Mouse (Mus musculus): ENCODE measurements at regions not wholly inside any gene's neighbourhood (a gene's known extent, or its start where the extent isn't known, plus 50 kb on each side); places are given as distances from the start of the nearest gene placed in this dataset.

DNA sequence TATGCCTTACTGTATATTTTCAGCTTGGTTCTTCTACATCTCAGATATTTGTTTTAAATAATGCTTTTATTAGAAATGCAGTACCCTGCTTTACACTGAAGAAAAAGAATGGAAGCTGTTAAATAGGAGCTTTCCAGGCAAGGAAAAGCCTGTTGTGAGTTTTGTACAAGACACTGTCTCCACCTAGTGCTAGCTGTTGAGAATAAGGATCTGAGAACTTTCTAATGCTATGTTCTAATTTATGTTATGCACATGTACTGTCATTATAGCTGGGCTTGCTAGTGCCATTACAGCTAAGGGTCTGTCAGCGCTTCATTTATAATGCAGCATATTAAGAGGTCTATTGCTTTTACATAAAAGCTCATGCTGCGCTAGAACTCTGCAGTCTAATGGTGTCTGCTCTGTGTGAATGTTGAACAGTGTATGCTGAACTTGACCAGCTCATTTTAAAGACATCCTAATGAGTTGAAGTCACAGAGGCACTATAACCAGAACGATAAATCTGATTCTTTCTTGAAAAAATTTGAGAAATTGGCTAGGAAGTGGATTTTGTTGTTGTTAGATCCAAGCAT, 315.4 kb upstream of the Dnajc24 start:
- DNase-seq (ENCODE audit: low spot score): no peak

DNA sequence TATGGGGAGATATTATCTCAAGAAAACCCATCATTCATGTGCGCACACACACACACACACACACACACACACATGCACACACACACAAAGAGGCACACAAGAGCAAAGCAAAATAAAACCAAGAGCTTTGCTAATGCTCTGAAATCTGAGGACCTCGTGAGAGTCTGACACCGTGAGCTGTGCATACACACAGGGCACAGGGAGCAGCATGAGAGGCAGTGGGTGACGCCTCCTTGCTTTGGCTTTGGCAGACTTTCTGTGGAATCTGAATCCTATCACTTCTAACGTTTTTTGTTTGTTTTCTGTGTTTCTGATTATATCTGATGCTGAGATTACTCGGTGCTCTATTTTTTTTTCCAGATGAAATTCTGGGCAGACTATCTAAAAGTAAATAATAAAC, 343.4 kb upstream of the Dnajc24 start:
- DNase-seq (ENCODE audit: low spot score): no peak

DNA sequence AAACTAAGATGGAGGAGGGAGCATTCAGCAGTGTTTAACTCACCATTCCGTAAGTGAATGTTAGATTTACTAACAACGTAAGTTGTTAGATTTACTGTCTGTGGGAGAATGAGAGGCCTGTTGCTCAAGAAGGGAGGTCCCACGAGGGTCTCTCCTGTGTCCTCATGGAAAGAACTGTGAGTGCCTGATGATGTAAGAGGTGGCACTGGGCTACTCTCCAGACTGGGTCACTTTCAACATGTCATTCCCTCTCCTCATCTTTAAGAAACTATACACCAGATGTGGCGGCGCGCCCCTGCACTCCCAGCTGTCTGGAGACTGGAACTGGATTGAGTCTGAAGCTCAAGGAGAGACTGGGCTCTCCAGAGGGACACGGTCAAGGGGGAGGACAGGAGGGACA, 343.9 kb upstream of the Dnajc24 start:
- DNase-seq (ENCODE audit: low spot score): no peak

DNA sequence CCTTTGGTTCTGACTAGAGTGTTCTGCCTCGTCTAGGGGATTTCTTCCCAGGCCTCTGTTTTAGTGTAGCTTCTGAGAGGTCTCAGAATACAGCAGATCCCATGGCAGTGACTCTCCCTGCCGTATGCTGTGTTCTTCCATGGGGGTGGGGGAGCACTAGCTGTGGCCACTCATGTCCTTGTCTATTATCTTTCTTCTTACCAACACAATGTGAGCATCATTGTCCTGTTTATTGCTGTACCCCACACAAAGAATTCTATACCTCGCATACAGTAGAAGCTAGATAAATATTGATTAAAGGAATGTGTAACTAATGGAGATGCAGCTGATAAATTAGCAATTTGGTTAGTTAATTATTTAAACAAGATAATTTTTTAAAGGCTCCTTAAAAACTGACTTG, 337.5 kb upstream of the Mpped2 start:
- DNase-seq (ENCODE audit: low spot score): no peak

DNA sequence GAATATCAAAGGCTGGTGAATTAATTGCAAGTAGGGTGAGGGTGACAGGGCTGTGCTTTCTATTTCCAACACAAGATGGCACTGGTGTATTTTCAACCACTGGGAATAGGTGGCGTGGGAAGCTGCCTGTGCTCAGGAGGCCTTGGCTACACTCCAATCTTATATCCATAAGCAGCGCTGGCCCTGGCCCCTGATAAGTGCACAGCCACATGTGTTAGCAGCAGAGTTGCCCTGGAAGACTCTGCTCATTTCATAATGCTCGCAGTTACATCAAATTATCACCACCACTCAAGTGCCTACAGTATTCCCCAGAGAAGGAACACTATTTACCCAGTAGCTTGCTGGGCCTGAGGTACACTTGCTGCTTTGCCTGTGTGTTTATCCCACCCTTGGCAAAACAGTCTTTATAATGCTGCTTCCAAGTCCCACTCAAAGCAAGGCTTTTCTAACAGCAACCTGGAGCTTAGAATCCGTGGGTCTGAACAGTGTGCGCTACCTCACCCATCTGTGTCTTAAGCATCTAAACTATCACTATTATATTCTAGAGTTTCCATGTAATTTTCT, 337.0 kb upstream of the Mpped2 start:
- DNase-seq (ENCODE audit: low spot score): peak; percentile 4

DNA sequence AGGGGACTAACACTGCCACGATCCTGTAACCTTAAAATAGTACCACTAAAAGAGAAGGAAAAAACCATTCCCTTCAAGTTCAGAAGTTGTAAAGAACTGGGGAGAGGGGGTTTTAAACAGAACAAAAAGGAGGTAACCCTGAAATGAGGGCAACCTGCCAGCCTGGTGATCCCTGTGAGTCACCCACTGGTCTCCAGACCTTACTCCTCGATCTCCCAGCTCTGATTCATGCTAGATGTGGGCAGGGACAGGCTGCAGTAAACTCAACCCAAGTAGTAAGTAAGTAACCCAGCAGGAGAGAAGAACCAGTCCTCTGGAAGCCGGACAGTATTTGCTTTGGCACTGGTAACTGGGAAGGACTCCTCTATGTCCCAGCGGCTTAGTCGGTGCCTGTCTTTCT, 324.4 kb upstream of the Mpped2 start:
- no peak for DNase-seq (ENCODE audit: low spot score)

DNA sequence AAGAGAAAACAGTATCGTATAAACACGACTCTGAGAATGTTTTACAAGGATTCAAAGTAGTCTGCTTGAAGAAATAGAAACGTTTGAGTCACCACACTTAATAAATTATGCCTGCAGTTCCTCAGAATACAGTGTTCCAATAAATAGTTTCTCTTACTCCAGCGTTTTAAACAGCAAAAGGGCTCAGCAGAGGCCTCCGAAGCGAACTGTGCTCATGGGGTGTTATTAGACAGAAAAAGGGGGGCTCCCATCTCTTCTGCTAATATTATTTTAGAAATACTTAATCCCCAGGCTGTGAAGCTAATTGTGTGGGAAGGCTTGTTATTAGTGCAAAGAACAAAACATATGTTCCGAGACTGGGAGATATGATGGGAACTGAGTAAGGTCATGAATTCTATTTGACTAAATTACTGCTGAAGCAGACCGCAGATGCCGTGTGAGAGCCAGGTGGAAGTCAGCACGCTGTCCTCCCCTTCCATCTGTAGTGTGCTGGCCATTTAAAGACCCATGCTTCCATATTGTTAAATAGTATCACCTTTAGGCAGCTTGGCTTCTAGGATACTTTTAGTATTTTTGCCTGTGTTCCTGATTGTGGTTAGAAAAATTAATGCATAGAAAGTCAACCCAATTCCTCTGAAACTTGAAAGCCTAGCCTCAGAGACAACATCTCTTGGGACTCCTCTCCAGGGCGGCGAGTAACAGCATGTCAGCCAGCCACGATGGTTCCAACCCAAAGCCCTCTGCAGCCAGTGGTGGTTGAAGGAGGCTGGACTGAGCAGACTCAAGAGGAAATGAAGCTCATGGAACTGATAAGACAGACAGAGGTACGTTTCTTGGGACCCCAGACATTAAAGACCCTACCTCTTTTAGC, 309.4 kb upstream of the Mpped2 start:
- no peak for DNase-seq (ENCODE audit: low spot score)

DNA sequence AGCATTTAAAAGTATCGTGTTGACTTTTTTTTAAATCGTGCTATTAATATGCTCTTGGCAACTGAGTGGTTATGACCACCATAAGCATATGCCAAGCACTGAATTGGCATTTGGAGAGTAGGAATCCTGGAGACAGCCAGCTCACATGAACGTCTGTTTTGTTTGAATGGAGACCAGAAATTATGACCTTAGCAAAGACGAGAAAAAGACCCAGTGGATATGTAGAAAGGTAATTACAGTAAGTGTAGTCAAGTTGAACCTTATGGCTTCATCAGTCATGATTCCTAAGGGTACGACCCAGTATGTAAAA, 308.8 kb upstream of the Mpped2 start:
- DNase-seq (ENCODE audit: low spot score): no peak

DNA sequence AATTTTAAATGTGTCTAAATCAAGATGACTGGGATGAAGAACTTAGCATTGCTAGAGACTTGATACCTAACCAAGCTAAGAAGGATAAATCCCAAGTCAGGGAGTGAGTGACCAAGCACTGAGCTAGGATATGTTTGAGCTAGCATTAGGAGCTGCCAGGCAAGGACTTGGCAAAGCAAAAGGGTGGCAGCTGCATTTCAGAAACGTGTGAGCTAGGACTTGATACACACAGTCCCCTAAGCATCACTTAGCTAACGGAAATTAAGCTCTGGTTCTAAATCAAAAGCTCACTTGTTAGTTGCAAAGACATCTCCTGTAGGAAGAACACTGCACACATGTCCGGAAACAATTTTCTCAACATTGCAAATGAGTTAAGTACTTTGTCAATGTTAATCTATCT, 308.2 kb upstream of the Mpped2 start:
- no peak for DNase-seq (ENCODE audit: low spot score)

DNA sequence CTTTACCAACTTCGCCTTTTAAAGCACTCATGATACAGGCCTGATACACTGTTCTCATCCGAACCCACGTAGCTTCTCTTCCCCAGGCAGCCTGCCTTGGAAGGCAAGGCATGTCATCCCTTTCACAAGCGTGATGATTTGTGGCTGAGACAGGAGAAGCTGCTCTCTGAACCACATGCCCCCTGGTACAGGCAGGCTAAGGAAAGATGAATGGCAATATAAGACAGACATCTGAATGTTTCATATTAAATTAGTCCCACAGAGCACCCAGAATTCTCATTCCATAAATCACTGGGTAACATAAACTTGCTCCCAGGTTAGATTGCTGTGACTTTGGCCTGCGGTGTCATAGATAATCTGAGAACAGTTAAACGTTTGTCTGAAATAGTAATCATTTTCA, 280.9 kb upstream of the Mpped2 start:
- no peak for DNase-seq (ENCODE audit: low spot score)

DNA sequence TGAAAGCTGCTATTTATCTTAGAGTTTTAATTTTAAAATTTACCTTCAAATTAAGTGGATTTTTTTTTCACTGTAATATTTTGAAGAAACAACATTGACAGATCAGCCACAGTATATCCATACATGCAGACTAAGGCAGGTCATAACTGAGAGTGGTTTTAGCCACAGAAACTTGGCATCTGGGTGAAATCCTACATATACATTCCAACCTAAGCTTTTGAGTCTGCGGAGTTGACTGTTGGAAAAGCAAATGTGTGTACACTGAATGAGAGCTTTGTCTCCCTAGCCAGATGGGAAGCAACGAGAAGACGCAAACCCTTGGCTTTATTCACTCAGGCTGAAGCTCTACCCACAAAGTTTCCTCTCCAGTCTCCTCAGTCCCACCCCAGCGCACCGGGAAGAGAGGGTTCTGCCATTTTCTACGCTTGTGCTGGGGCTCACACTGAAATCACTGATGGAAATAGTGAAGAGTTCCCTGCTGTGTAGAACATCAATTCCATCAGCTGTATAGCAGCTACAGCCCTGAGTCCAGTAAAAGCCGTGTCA, 277.5 kb upstream of the Mpped2 start:
- no peak for DNase-seq (ENCODE audit: low spot score)

DNA sequence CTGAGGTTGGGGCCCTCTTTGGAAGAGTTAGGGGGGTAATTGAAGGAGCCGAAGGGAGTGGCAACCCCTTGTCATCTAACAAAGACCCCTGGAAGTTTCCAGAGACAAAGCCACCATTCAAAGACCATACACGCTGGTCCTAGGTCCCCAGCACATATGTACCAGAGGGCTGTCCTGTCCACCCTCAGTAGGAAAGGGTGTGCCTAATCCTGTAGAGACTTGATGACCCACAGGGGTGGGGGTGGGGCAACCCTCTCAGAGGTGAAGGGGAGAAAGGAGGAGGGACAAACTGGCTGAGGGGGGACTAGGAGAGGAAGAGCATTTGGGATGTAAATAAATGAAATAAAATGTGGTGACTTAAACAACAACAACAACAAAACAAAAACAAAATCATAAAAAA, 274.9 kb upstream of the Mpped2 start:
- DNase-seq (ENCODE audit: low spot score): no peak

DNA sequence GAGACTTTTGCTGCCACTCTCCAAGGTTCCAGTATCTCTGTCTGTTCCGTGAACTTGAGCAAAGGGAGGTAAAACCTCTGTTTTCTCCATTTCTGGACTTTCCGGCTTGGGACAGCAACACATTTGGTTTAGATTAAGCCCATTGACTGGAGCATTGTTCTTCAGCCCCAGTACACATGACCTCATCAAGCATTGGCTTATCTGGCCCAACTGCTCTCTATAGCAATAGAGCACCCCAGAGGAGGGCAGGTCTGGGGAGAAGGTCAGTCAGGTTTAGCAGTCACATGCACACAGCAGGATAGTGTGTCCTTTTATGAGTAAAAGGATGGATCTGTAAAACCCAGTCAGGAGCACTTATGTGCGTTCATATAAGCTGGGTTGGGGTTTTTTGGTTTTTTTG, 268.1 kb upstream of the Mpped2 start:
- no peak for DNase-seq (ENCODE audit: low spot score)

DNA sequence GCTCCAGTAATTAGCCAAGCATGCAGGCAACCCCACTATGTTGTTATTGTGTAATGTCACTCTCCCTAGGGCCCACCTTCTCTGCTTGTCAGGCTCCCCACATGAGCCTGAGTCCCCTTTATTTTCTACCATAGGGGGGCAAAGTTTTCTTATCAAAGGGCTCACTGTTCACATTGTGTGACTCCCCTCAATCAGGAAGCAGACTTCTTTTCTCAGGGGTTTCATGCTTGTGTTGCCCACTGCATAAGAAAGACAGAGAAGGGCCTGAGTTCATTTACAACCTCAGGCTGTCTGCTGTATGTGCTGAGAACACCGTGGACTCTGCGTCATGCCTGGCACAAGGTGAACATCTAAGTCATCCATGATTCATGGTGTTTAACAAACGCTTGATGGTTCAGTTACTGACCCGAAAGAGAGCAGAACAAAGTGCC, 267.6 kb upstream of the Mpped2 start:
- DNase-seq (ENCODE audit: low spot score): no peak

DNA sequence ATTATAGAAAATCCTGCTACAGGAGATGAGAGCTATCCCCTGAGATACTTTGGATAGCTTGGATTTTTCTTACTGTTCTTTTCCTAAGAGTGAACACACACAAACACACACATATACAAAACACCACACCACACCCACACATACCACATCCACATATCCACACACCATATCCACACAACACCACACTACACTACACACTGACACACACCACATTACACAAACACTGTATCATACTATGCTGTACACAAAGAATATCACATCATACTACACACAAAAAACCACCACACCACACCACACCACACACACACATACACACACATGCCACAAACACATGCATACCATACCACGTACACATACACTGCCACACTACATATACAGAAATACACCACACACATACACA, 267.1 kb upstream of the Mpped2 start:
- DNase-seq (ENCODE audit: low spot score): no peak

DNA sequence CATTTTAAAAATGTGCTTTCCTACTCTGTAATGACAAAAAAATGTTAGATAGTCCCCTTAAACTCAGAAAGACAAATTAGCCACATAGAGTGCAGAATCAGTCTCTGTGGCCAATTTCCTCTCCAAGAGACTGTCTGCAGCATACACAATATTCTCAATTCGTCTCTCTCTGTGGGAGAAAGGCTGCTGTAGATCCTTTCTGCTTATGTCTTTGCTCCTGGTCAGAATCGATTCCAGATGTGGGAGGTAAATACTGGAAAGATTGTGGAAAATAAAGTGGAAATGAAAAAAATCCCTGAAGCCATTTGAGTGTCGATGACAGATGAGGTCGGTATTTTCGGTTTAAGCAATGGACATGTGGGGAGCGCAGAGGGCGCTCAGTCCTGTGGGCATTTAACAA, 265.8 kb upstream of the Mpped2 start:
- no peak for DNase-seq (ENCODE audit: low spot score)

DNA sequence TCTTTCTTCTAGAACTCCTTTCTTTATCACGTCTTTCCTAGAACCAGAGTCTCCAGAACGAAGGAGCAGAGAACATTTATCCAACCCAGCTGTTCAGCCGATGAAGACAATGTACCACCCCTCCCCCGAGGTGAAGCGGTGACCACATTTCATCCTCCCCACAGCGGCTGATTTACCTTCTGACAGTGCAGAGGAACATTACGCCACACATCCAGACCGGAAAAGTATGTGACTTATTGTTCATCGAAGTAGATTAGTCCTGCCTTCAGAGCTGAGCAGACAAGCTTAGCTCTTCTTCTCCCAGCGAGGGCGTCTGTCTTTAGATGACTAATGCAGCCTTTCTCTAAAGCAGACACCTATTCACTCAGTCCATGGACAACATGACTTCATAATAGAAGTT, 264.2 kb upstream of the Mpped2 start:
- no peak for DNase-seq (ENCODE audit: low spot score)

DNA sequence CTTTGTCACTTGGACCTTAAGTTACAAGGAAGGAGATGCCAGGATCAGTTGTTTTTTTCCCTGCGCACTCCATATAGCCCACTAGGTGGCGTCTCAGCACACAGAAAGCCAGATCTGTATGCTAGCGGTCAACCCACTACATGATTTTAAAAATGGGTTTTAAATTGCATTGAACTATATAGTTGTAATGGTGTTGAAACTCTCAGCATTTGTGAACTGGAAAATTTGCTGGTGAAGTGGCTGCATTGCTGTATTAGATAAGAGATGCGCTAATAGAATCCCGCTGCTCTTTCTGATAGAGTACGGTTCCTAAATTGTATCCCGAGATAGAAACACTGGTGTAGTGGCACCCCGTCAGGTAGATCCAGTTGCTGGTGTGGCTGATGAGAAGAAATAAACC, 261.9 kb upstream of the Mpped2 start:
- DNase-seq (ENCODE audit: low spot score): peak; percentile 6

DNA sequence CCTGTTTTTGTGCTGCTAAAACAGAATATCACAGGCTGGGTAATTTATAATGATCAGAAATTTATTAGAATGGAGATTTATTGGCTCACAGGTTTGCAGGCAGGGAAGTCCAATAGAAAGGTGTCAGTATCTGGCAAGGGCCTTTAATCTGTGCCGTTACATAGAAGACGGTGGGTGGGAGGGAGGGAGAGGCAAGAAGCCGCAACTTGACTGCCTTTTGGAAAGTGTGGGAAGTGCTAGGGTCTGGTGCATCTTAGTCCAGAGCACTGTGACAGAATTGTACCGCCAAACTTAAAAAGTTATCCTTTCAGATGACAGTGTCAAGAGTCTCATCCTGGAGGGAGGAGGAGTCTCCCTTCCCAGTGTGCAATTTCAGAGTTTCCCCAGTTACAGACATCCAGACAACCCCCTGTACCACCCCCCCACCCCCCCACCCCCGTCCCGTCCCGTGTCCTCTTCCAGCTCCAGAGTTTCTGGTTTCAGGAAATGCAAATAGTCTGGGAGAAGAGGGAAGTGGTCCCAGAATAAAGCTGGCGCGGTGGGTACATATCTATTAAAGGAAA, 261.4 kb upstream of the Mpped2 start:
- DNase-seq (ENCODE audit: low spot score): no peak

DNA sequence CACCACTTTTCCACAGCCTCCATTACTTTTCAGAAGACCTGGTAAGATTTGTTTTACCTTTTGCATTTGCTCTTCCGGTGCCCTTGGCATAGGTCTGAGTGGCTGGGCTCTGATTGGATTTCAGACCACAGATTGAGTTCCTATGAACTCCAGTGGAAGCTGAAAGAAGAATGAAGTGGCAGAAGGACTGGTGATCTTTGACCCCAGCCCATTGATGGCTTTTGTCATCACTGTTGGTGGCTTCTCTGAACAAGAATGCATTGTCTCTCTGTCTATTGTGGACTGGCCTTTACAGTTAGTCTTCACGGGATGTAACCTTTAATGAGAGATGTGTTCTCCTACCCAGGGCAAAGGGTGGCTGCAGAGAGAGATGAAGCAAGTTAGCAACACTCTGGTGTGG, 256.9 kb upstream of the Mpped2 start:
- DNase-seq (ENCODE audit: low spot score): no peak

DNA sequence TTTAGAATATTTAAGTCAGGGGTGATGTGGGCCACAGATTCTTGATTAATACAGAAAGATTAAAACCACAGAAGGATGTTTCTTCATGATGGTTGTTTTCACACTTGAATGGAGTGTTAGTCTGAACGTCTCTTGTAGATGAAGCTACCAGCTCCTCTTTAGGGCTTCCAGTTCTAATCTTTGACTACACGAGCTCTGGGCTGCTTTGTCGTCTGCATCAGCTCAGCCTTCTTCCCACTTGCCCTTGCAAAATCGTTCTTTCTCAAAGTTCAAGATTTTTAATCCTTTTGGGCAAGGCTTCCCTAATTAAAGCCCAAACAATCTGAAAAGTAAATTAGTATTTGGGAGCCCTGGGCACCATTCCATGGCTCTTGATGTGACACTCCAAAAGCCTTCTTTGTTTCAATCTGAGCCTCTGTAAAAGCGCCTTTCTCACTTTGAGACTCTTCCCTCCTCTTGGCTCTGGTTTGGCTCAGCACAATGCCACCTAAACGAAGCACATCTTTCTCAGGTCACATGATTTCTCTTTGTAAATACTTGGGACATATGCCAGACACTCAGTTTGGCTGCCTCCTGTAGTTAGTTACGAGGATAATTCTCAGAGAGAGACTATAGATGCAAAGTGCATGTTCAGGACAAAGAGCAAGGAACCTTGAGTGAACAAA, 238.6 kb upstream of the Mpped2 start:
- no peak for DNase-seq (ENCODE audit: low spot score)

DNA sequence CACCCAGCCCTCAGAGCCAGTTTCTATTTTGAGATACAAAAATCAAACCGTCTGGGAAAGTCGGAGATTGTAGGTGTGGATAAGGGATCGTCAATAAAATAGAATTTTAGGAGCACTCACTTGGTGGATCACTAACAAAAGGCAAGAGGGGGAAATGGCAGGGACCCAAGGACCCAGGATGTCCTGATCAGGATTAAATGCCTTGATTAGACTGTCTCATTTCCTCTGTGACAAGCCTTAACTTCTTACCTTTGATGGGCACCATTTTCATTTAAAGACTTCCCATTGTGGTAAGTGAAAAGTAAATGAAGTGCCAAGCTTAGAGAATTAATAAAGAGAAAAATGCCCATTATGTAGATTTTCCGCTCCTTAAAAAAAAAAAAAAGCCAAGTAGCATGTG, 238.0 kb upstream of the Mpped2 start:
- DNase-seq (ENCODE audit: low spot score): no peak

DNA sequence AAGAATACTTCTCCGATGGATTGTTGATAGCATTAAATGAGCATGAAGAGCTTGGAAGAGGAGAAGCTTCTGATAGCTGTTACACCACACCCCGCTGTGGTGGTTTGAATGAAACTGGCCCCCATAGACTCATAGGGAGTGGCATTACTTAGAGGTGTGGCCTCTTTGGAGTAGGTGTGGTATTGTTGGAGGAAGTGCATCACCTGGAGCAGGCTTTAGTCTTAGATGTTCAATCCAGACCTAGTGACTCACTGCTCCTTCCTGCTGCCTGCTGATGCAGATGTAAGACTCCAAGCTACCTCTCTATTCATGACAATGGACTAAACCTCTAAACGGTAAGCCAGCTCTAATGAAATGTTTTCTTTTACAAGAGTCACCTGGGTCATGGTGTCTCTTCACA, 237.1 kb upstream of the Mpped2 start:
- no peak for DNase-seq (ENCODE audit: low spot score)

Data from c-Kit-positive CD71-positive TER-119-positive erythroid progenitor cells, embryonic 14.5 days (primary cell).